Mouse (Mus musculus): ENCODE results near the gene Amh. TPM values are rescaled to one million over a fixed set of nuclear protein-coding genes. Genes with fewer than 3 reads are reported as not detected.
A peak's percentile ranks its signal among the peaks of the same experiment; 100 is the strongest.

Gene Amh
- polyA plus RNA-seq, 2 experiments: 0.08 to 0.31 TPM

DNA sequence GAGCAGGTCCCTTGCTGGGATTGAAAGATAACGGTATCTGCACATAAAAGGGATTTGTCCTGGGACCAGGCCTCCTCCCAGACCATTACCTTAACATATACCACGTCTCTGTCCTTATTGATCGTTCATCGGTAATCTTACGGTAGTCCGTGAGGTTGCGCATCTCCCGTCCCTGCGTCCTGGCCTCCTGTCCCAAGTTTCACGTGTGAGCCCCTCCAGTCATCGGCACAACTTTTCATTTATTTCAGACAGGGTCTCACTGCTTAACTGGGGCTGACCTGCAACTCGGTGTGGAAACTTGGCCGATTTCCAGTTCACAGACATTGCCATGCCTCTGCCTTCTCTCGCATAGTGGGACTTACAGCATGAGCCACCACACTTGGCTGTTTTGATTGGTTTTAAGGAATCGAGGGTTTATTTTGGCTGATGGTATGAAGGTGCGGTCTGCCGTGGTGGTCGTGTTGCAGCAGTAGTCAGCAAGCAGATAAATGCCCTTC is 5.9 kb upstream of the Amh start:
- no peaks in the 10 kb centered on the region for H3K27me3 ChIP-seq (ENCODE audit: control insufficient read depth, insufficient read depth, low read length)
- WGBS (ENCODE audit: insufficient replicate concordance): under 1% methylated on average over 18 of the region's 18 CpGs
- ATAC-seq (ENCODE audit: insufficient read depth) (peak; percentile 1; the same call in 1 of the 2 replicates), DNase-seq (ENCODE audit: low read depth in 3 of 3, low spot score in 3 of 3) (peak in 1 of 3 experiments; percentile 23)
- H3K27ac ChIP-seq: peak overlapping the region; percentile 75
- peak overlapping the region; percentile 81 for H3K9ac ChIP-seq (replicated peaks)
- peak overlapping the region; percentile 97 for H3K4me2 ChIP-seq (ENCODE audit: low read depth)
- H3K4me3 ChIP-seq (ENCODE audit: insufficient read depth in 1 of 2, low read depth in 2 of 2, low read length in 2 of 2): peak overlapping the region; percentile 82 to 94
- peaks cover 14 to 15% of the 10 kb centered on the region in 2 experiments for H3K4me1 ChIP-seq (replicated peaks; ENCODE audit: control insufficient read depth in 2 of 2, insufficient read depth in 2 of 2, low read length in 1 of 2)
- no peak for TF ChIP-seq CTCF (IDR thresholded peaks at IDR 0.05; ENCODE audit: low read depth)
- TF ChIP-seq EP300 (IDR thresholded peaks at IDR 0.05; ENCODE audit: low read depth): no peak
- no peaks in the 10 kb centered on the region for H3K9me3 ChIP-seq (ENCODE audit: control insufficient read depth, low read length)
- peaks cover 42% of the 10 kb centered on the region for H3K36me3 ChIP-seq (replicated peaks; ENCODE audit: control insufficient read depth, insufficient read depth, low read depth)

DNA sequence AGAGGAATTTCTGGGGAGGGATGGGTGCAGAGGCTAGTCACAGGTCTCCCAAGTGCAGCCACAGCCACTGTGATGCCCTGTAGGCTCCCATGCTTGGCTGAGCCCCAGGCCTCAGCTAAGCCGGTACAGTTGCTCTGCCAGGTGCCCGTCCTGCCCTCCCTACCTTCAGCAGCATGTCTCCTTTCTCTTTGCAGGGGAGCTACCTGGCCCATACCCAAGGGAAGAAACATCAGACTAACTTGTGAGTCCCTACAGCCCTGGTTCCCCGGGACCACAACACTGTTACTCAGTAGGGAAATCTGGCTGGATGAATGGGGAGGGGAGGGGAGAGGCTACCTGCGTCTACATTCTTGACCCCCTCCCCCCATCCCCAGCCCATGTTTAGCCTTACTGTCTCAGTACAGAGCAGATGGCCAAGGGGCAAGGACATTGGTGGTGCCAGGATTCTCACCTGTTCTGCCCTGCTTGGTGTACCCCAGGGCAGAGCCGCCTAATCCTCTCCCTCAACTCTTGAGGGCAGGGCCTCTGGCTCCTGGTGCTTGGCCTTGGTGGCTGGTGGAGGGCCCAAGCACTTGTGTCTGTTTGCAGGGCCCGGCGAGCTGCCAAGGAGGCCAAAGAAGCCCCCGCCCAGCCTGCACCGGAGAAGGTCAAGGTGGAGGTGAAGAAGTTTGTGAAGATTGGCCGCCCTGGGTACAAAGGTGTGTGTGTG is 2.7 kb upstream of the Amh start:
- Histone ChIP-seq H3K36me3 (replicated peaks; ENCODE audit: control insufficient read depth, insufficient read depth, low read depth) (peaks cover 38% of the 10 kb centered on the region), H3K9me3 (ENCODE audit: control insufficient read depth, low read length) (no peaks in the 10 kb centered on the region), H3K4me3 (ENCODE audit: insufficient read depth in 1 of 2, low read depth in 2 of 2, low read length in 2 of 2) (no peak overlapping the region), H3K4me1 (replicated peaks; ENCODE audit: control insufficient read depth in 2 of 2, insufficient read depth in 2 of 2, low read length in 1 of 2) (peaks cover 7 to 11% of the 10 kb centered on the region in 2 experiments), H3K9ac (replicated peaks) (no peak overlapping the region), H3K27ac (no peak overlapping the region), H3K4me2 (ENCODE audit: low read depth) (no peak overlapping the region), H3K27me3 (ENCODE audit: control insufficient read depth, insufficient read depth, low read length) (peaks cover 8% of the 10 kb centered on the region)
- WGBS (ENCODE audit: insufficient replicate concordance): 81% methylated on average over 10 of the region's 10 CpGs
- ATAC-seq (ENCODE audit: insufficient read depth) (no peak), DNase-seq (ENCODE audit: low read depth in 3 of 3, low spot score in 3 of 3) (no peak)
- TF ChIP-seq EP300 (IDR thresholded peaks at IDR 0.05; ENCODE audit: low read depth): no peak
- TF ChIP-seq CTCF (IDR thresholded peaks at IDR 0.05; ENCODE audit: low read depth): no peak

DNA sequence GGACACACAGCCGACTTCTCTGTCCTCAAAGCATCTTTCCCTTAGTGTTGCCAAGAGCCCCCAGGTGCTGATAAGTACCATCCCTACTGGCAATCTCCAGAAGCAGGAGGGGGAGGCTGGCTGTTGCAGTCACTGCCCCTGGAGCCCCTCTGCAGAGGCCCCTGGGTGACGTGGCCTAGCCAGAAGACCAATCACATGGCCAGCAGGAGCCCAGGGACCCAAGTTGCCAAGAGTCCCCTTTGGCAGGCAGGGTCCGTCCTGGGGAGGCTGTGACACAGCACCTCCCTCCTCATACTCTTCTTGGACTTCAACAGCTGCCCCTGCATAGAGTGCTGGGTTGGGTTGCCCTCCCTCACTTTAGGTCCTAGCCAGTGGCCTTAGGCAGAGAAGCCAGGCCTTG is 2.0 kb upstream of the Amh start:
- H3K36me3 ChIP-seq (replicated peaks; ENCODE audit: control insufficient read depth, insufficient read depth, low read depth): peaks cover 38% of the 10 kb centered on the region
- WGBS (ENCODE audit: insufficient replicate concordance): 65% methylated on average over 3 of the region's 3 CpGs
- H3K9me3 ChIP-seq (ENCODE audit: control insufficient read depth, low read length): no peaks in the 10 kb centered on the region
- H3K4me3 ChIP-seq (ENCODE audit: insufficient read depth in 1 of 2, low read depth in 2 of 2, low read length in 2 of 2): no peak overlapping the region
- no peak overlapping the region for H3K9ac ChIP-seq (replicated peaks)
- H3K27ac ChIP-seq: no peak overlapping the region
- TF ChIP-seq CTCF (IDR thresholded peaks at IDR 0.05; ENCODE audit: low read depth) (no peak), EP300 (IDR thresholded peaks at IDR 0.05; ENCODE audit: low read depth) (no peak)
- peaks cover 9 to 11% of the 10 kb centered on the region in 2 experiments for H3K4me1 ChIP-seq (replicated peaks; ENCODE audit: control insufficient read depth in 2 of 2, insufficient read depth in 2 of 2, low read length in 1 of 2)
- no peak overlapping the region for H3K4me2 ChIP-seq (ENCODE audit: low read depth)
- H3K27me3 ChIP-seq (ENCODE audit: control insufficient read depth, insufficient read depth, low read length): peaks cover 14% of the 10 kb centered on the region
- DNase-seq (ENCODE audit: low read depth in 3 of 3, low spot score in 3 of 3) (no peak), ATAC-seq (ENCODE audit: insufficient read depth) (no peak)

DNA sequence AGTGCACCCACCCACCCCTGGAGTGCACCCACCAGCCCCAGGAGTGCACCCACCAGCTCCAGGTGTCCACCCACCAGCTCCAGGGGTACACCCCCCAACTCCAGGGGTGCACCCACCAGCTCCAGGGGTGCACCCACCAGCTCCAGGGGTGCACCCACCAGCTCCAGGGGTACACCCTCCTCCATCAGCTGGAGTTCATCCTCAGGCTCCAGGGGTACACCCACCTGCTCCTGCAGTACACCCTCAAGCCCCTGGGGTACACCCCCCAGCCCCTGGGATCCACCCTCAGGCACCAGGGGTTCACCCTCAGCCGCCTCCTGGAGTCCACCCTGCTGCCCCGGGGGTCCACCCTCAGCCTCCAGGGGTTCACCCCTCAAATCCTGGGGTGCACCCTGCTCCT is 703 bp upstream of the Amh start:
- peaks cover 10 to 12% of the 10 kb centered on the region in 2 experiments for H3K4me1 ChIP-seq (replicated peaks; ENCODE audit: control insufficient read depth in 2 of 2, insufficient read depth in 2 of 2, low read length in 1 of 2)

DNA sequence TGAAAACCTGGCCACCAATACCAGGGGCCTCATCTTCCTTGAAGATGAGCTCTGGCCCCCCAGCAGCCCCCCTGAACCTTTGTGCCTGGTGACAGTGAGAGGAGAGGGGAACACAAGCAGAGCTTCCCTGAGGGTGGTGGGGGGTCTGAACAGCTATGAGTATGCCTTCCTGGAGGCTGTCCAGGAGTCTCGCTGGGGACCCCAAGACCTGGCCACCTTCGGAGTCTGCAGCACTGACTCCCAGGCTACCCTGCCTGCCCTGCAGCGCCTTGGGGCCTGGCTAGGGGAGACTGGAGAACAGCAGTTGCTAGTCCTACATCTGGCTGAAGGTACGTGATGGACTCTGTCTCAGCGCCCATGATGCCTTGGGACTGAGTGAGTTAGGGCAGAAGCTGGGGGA is 279 bp downstream of the Amh start:
- 75% methylated on average over 5 of the region's 5 CpGs for WGBS (ENCODE audit: insufficient replicate concordance)

More for the DNA sequence above, 703 bp upstream of the Amh start:
- TF ChIP-seq EP300 (IDR thresholded peaks at IDR 0.05; ENCODE audit: low read depth) (no peak), CTCF (IDR thresholded peaks at IDR 0.05; ENCODE audit: low read depth) (no peak)
- Histone ChIP-seq H3K4me3 (ENCODE audit: insufficient read depth in 1 of 2, low read depth in 2 of 2, low read length in 2 of 2) (no peak overlapping the region), H3K9me3 (ENCODE audit: control insufficient read depth, low read length) (no peaks in the 10 kb centered on the region), H3K4me2 (ENCODE audit: low read depth) (no peak overlapping the region), H3K27ac (no peak overlapping the region), H3K36me3 (replicated peaks; ENCODE audit: control insufficient read depth, insufficient read depth, low read depth) (peaks cover 38% of the 10 kb centered on the region), H3K27me3 (ENCODE audit: control insufficient read depth, insufficient read depth, low read length) (peaks cover 28% of the 10 kb centered on the region), H3K9ac (replicated peaks) (no peak overlapping the region)
- WGBS (ENCODE audit: insufficient replicate concordance): 79% methylated on average over 2 of the region's 2 CpGs
- ATAC-seq (ENCODE audit: insufficient read depth) (no peak), DNase-seq (ENCODE audit: low read depth in 3 of 3, low spot score in 3 of 3) (no peak)

More for the DNA sequence above, 279 bp downstream of the Amh start:
- Histone ChIP-seq H3K27ac (no peak overlapping the region), H3K36me3 (replicated peaks; ENCODE audit: control insufficient read depth, insufficient read depth, low read depth) (peaks cover 38% of the 10 kb centered on the region), H3K9ac (replicated peaks) (no peak overlapping the region), H3K27me3 (ENCODE audit: control insufficient read depth, insufficient read depth, low read length) (peaks cover 38% of the 10 kb centered on the region), H3K4me1 (replicated peaks; ENCODE audit: control insufficient read depth in 2 of 2, insufficient read depth in 2 of 2, low read length in 1 of 2) (peaks cover 2 to 5% of the 10 kb centered on the region in 2 experiments; a peak in 3 of 4 replicates), H3K4me2 (ENCODE audit: low read depth) (no peak overlapping the region), H3K9me3 (ENCODE audit: control insufficient read depth, low read length) (no peaks in the 10 kb centered on the region), H3K4me3 (ENCODE audit: insufficient read depth in 1 of 2, low read depth in 2 of 2, low read length in 2 of 2) (no peak overlapping the region)
- ATAC-seq (ENCODE audit: insufficient read depth) (peak; percentile 1; the same call in 1 of the 2 replicates), DNase-seq (ENCODE audit: low read depth in 3 of 3, low spot score in 3 of 3) (no peak)
- TF ChIP-seq EP300 (IDR thresholded peaks at IDR 0.05; ENCODE audit: low read depth) (no peak), CTCF (IDR thresholded peaks at IDR 0.05; ENCODE audit: low read depth) (no peak)
